Mouse (Mus musculus): ENCODE data around the gene Cks2. TPM values are rescaled to one million over a fixed set of nuclear protein-coding genes. Genes with fewer than 3 reads are reported as not detected.
A peak's percentile ranks its signal among the peaks of the same experiment; 100 is the strongest.

The Cks2 gene
- polyA plus RNA-seq (2012; rRNA removed) = 4.7 and 4.8 TPM in 2 replicates

DNA sequence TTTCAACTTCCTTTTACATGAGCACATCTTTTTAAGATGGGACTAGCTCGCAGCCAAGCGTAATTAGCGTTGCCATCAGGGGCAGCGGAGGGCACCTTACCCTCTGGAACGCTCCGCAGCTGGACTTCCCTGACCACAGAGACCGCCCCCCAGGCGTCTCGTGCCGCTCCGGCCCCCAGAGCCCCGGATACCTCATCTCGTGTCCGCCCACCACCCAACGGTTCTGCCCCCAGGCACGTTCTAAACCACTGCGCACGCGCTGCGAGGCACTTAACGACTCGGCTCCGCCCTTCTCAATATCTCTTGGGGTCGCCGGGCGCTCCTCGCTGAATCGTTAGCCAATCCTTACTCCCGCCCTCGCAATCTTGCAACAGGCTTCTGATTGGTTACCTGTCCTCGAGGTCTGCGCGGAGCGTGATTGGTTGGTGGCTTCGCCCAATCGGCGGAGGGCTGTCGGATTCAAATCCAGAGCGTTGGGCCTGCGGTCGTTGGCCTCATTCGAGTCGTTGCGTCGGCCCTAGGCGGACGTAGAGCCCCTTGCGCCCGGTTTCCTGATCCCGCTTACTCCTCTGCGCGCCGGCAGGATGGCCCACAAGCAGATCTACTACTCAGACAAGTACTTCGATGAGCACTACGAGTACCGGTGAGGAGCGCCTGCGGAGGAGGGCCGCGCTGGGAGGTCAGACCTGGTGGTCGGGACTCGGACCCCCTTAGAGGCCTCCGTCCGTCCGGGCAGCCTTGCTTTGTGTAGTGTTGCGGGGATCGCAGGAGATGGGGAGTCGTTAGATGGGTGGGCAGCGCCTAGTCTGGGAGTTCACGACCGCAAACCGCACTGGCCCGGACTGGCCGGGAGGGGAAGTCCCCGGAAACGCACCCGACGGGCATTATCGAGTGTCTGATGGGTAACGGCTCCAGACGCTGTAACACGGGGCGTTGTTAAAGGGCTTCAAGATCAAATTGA lies at the start of gene Cks2:
Cks2 (plus strand) TSS at position 404 of the 961 bp plus-strand sequence.
- TF ChIP-seq CTCF (IDR thresholded peaks at IDR 0.05; ENCODE audit: insufficient read depth, low read length) (no peak), POLR2A (IDR thresholded peaks at IDR 0.05; ENCODE audit: borderline replicate concordance, extremely low read depth, low read depth, low read length) (peak; percentile 60; the same call in 1 of the 2 replicates)
- peak within 1 kb of the TSS; percentile 60 for H3K4me3 ChIP-seq (replicated peaks; ENCODE audit: extremely low read depth, low read depth, low read length)
- WGBS = under 1% methylated on average over 83 of the region's 83 CpGs
- peak; percentile 96 for DNase-seq
- peaks cover 8% of the 10 kb centered on the region for H3K4me1 ChIP-seq (ENCODE audit: control insufficient read depth, insufficient read depth, low read length)

- WGBS = 47% methylated on average over 11 of the region's 11 CpGs
- DNase-seq = no peak
- Histone ChIP-seq H3K4me1 (ENCODE audit: control insufficient read depth, insufficient read depth, low read length) (peaks cover 4% of the 10 kb centered on the region; the same call in 1 of the 2 replicates), H3K4me3 (replicated peaks; ENCODE audit: extremely low read depth, low read depth, low read length) (no peak overlapping the region)
- TF ChIP-seq POLR2A (IDR thresholded peaks at IDR 0.05; ENCODE audit: borderline replicate concordance, extremely low read depth, low read depth, low read length) = no peak
- TF ChIP-seq CTCF (IDR thresholded peaks at IDR 0.05; ENCODE audit: insufficient read depth, low read length) = no peak
Observed at GRCm38 (mm10) chr13:51595404-51595803, 49.6 kb upstream of the Cks2 start.

GRCm38 (mm10) chr13:51598063-51598462 lies 47.0 kb upstream of the Cks2 start:
- DNase-seq = no peak
- 10% methylated on average over 2 of the region's 2 CpGs for WGBS
- TF ChIP-seq CTCF (IDR thresholded peaks at IDR 0.05; ENCODE audit: insufficient read depth, low read length) (no peak), POLR2A (IDR thresholded peaks at IDR 0.05; ENCODE audit: borderline replicate concordance, extremely low read depth, low read depth, low read length) (no peak)

GRCm38 (mm10) chr13:51600169-51600568 lies 44.9 kb upstream of the Cks2 start:
- TF ChIP-seq CTCF (IDR thresholded peaks at IDR 0.05; ENCODE audit: insufficient read depth, low read length) = no peak
- no peak for TF ChIP-seq POLR2A (IDR thresholded peaks at IDR 0.05; ENCODE audit: borderline replicate concordance, extremely low read depth, low read depth, low read length)
- DNase-seq = no peak
- 80% methylated on average over 8 of the region's 8 CpGs for WGBS
- H3K4me3 ChIP-seq (replicated peaks; ENCODE audit: extremely low read depth, low read depth, low read length) = no peak overlapping the region
- no peaks in the 10 kb centered on the region; the same call in 1 of the 2 replicates for H3K4me1 ChIP-seq (ENCODE audit: control insufficient read depth, insufficient read depth, low read length)

More at GRCm38 (mm10) chr13:51598063-51598462, 47.0 kb upstream of the Cks2 start:
- Histone ChIP-seq H3K4me1 (ENCODE audit: control insufficient read depth, insufficient read depth, low read length) (peaks cover 4% of the 10 kb centered on the region; the same call in 1 of the 2 replicates), H3K4me3 (replicated peaks; ENCODE audit: extremely low read depth, low read depth, low read length) (no peak overlapping the region)

DNA sequence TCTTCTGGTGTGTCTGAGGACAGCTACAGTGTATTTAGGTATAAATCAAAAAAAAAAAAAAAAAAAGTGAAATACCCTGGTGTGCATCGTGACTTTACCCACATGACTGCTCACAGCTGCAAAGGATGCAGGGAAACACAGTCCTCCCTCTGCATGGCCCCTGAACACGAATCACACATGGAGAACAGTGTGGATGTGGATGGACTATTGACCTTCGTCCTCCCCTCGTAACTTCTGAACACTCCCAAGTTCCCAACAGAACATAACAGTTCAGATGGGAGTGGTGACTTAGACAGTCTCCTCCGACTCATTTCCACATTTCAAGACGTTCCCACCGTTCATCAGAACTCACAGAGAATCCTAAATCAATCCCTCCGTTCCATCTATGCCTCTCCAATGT lies 42.3 kb upstream of the Cks2 start:
- no peak for DNase-seq
- 57% methylated on average over 8 of the region's 8 CpGs for WGBS
- no peaks in the 10 kb centered on the region; the same call in 1 of the 2 replicates for H3K4me1 ChIP-seq (ENCODE audit: control insufficient read depth, insufficient read depth, low read length)
- H3K4me3 ChIP-seq (replicated peaks; ENCODE audit: extremely low read depth, low read depth, low read length) = no peak overlapping the region
- no peak for TF ChIP-seq CTCF (IDR thresholded peaks at IDR 0.05; ENCODE audit: insufficient read depth, low read length)
- no peak for TF ChIP-seq POLR2A (IDR thresholded peaks at IDR 0.05; ENCODE audit: borderline replicate concordance, extremely low read depth, low read depth, low read length)

GRCm38 (mm10) chr13:51603221-51603893 lies 41.7 kb upstream of the Cks2 start:
- 22% methylated on average over 16 of the region's 16 CpGs for WGBS
- H3K4me3 ChIP-seq (replicated peaks; ENCODE audit: extremely low read depth, low read depth, low read length) = no peak overlapping the region
- no peak for TF ChIP-seq POLR2A (IDR thresholded peaks at IDR 0.05; ENCODE audit: borderline replicate concordance, extremely low read depth, low read depth, low read length)
- no peak for TF ChIP-seq CTCF (IDR thresholded peaks at IDR 0.05; ENCODE audit: insufficient read depth, low read length)
- no peaks in the 10 kb centered on the region; the same call in 1 of the 2 replicates for H3K4me1 ChIP-seq (ENCODE audit: control insufficient read depth, insufficient read depth, low read length)
- DNase-seq = no peak

GRCm38 (mm10) chr13:51603894-51604244 lies 41.2 kb upstream of the Cks2 start:
- no peak for TF ChIP-seq CTCF (IDR thresholded peaks at IDR 0.05; ENCODE audit: insufficient read depth, low read length)
- no peak for TF ChIP-seq POLR2A (IDR thresholded peaks at IDR 0.05; ENCODE audit: borderline replicate concordance, extremely low read depth, low read depth, low read length)
- WGBS = 50% methylated on average over 4 of the region's 4 CpGs
- Histone ChIP-seq H3K4me1 (ENCODE audit: control insufficient read depth, insufficient read depth, low read length) (no peaks in the 10 kb centered on the region; the same call in 1 of the 2 replicates), H3K4me3 (replicated peaks; ENCODE audit: extremely low read depth, low read depth, low read length) (no peak overlapping the region)
- DNase-seq = no peak

DNA sequence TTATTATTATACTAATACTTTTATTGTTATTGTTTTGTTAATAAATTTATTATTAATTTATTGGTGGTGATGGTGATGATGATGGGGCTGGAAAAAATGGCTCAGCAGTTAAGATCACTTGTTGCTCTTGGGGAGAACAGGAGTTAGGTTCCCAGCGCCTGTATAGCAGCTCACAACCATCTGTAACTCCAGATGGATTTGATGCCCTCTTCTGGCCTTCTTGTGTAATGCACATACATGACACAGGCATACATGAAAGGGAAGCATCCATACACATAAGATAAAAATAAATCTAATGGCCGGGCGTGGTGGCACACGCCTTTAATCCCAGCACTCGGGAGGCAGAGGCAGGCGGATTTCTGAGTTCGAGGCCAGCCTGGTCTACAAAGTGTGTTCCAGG lies 35.8 kb upstream of the Cks2 start:
- H3K4me3 ChIP-seq (replicated peaks; ENCODE audit: extremely low read depth, low read depth, low read length) = no peak overlapping the region
- no peak for TF ChIP-seq CTCF (IDR thresholded peaks at IDR 0.05; ENCODE audit: insufficient read depth, low read length)
- TF ChIP-seq POLR2A (IDR thresholded peaks at IDR 0.05; ENCODE audit: borderline replicate concordance, extremely low read depth, low read depth, low read length) = no peak
- H3K4me1 ChIP-seq (ENCODE audit: control insufficient read depth, insufficient read depth, low read length) = 0 out of 2 replicates have a peak, but pooled peaks cover 2% of the 10 kb centered on the region
- 95% methylated on average over 7 of the region's 7 CpGs for WGBS
- no peak for DNase-seq

DNA sequence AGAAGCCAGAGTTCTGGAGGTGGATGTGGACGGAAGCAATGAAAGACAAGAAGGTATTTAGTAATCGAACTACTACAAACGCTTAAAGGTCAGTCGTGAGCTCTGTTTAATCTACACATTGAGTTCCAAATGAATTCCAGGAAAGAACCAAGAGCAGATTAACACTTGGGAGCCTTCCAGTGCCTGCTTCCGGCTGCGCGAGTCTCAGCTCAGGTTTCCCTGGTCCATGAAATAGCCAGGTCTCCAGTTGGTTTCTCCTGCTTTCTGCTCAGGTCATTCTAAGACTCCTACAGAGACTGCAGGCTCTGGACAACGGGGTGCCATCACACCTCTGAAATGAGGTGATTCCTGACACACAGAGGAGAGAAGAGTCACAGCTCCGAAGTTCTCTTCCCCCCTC lies 34.0 kb upstream of the Cks2 start:
- no peak overlapping the region for H3K4me3 ChIP-seq (replicated peaks; ENCODE audit: extremely low read depth, low read depth, low read length)

More for the DNA sequence above, 34.0 kb upstream of the Cks2 start:
- WGBS = 7% methylated on average over 9 of the region's 9 CpGs
- H3K4me1 ChIP-seq (ENCODE audit: control insufficient read depth, insufficient read depth, low read length) = 0 out of 2 replicates have a peak, but pooled peaks cover 2% of the 10 kb centered on the region
- TF ChIP-seq POLR2A (IDR thresholded peaks at IDR 0.05; ENCODE audit: borderline replicate concordance, extremely low read depth, low read depth, low read length) (no peak), CTCF (IDR thresholded peaks at IDR 0.05; ENCODE audit: insufficient read depth, low read length) (no peak)
- DNase-seq = no peak
